Mouse (Mus musculus) spleen, postnatal 14 days (tissue): Measurements from ENCODE around the gene Cit.

Experiments
- DNase-seq, 2 experiments: peaks; one replicate each; pipeline ENCODE4 v3.0.0; 2021 to 2022; ENCODE audit warnings: low spot score in 2 of 2

Gene Cit

DNA sequence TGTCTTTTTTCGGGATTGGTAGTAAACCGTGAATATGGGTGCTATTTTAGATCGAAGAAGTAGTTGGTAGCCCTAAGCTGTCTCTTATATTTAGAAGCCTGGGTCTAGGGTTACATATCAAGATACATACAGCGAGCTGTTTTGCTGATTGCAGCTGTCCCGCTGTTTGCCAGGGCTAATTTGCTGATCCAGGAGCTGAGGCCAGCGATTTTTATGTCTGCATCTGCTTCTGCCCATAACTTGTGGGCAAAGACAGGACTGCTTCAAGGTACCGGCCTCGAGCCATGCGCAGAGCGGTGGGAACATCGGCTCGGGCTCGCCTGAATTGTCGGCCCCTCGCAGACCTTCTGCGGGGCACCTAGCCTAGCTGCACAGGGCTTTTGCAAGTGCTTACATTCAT is 191.4 kb downstream of the Cit start:
- no peak for DNase-seq

DNA sequence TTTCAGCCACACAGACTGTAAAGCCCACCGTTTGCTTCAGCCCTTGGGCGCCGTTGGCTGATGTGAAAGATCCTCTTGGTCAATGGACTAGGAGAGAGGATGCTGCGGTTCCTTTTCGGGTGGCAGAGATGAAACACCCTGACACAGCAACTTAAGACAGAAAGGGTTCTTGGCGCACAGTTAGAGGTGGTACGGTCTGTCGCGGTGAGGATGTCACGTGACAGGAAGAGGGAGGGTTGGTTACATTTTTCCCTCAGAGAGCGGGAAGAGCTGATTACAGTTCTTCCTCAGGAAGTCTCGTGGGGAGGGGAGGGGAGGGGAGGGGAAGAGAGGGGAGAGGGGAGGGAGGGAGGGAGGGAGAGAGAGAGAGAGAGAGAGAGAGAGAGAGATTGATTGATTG is 192.7 kb downstream of the Cit start:
- no peak for DNase-seq

DNA sequence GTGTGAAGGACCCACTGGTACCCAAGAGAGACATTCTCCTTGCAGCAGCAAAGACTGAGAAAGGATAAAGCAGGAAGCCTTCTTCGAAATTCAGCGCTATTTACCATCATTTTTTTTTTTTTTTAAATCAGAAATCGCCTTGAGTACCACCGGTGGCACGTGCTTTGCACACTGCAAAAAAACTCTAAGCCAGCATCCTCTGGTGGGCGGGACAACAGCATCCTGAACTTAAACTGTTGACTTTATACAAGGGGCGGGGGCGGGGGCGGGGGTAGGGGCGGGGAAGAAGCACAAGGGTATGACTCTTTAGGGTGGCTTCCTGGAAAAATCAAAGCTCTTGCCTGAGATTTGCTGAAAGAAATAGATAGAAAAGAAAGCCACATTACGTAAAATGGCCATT is 194.6 kb downstream of the Cit start:
- no peak for DNase-seq

DNA sequence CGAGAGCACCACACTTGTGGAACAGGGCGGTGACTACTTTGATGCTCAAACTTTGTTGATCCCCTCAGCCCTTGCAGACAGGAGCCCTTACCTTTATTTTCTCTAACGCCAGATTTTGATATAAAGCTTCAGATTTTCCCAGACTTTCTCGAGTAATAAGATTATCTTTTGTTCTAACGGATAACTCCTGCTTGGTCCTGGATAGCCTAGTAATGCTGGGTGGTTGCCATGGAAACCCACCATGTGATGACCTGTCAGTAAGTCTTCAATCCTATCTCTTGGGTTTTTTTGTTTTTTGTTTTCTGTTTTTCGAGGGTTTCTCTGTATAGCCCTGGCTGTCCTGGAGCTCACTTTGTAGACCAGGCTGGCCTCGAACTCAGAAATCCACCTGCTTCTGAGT is 197.2 kb downstream of the Cit start:
- no peak for DNase-seq

DNA sequence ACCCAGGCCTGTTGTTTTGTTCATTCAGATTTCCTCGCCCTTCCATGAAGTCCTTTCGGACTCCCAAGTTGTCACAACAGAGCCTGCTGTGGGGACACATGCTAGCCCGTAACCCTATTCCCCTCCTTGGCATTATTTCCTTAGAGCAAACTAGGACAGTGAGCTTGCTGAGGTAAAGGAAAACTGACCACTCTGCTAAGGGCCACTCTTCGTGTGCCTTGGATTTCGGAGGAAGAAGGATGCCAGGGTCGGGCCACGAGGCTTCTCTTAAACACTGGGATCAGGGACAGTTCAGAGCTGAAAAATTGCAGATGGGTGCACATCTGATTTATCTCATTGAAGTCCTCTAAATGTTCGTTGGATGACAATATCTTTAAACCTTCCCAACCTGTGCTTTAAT is 200.5 kb downstream of the Cit start:
- DNase-seq: no peak

DNA sequence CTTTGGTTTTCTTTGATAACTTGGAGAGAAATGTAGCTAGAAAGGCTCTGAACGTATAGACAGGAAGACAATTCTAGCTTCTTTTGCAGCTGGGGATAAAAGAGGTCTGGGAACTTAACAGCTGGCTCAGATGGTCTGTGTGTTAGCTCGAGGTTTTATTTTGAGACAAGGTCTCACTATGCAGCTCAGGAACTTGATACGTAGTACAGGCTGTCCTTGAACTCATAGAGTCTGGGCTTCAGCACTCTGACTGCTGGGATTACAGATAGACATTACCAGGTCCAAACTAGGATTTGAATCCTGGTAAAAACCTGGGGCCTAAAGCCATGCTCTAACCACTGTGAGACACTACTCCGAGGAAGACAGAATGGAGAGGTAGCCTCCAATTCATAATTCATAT is 201.2 kb downstream of the Cit start:
- DNase-seq: no peak

DNA sequence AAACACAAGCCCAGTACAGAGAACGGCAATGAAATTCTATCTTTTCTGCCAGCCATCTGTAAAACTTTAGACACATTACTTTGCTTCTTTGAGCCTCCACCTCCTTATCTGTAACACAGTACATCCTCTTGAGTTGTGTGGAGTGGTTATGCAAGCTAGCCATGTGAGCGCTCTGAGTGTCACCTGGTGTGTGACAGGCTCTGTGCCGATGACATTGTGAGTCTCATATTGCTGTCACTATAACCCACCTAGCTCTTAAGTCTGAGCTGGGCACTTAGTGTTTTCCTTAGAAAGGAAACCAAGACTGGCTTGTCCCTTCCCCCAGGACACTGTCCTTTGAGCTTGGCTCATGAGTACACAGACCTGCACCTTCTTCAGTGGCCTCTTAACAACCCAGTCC is 203.2 kb downstream of the Cit start:
- DNase-seq: no peak

DNA sequence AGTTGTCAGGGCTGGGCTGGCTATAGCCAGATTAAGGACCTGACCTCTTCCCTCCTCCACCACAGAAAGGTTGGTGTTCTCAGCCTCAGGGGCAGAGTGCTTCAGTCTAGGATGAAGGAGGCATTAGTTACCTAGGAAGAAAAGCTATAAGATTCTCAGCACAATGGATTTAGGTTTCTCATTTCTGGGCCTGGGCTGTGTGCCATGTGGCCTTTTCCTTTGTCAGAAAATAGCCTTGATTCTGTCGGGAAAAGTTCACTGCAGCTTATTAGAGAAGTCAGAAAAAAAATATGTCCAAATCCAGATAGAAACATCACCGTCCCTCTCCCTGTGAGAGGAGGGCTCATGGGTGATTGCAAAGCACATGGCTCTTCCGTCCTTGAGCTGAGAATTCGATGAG is 204.7 kb downstream of the Cit start:
- no peak for DNase-seq

DNA sequence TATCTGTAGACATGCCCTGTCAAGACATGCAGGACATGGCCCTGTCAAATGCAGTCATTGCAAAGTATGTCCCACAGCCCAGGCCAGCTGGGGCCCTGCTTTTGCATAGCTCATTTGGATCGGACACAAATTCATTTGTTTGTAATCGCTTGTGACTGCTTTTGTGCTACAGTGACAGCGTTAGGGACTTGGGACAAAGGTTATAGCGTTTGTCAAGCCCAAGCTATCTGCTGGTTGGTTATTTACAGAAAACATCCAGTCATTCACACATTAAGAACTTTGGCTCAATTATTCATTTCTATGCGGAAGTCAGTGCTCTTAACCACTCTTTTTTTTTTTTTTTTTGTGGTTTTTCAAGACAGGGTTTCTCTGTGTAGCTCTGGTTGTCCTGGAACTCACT is 207.1 kb downstream of the Cit start:
- no peak for DNase-seq

DNA sequence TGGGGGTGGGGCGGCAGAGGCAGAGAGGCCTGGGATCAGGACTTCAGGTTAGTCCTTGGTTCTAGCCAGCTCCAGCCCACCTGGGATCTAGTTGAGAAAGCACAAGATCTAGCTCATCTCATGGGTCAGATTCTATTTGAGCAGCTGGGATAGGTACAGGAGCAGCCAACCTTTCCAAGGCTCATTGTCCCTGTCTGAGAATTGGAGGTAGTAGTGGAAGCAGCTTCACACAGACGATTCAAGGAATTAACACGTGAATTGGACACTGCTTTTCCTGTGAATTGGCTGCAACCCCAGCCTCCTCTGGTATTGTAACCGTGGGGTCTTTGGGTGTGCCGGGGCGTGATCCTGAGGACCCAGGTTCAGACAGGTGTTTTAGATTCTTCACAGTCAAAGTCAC is 207.7 kb downstream of the Cit start:
- no peak for DNase-seq
